Mouse (Mus musculus): ENCODE results near the gene Rad51b. TPM values are rescaled to one million over a fixed set of nuclear protein-coding genes. Genes with fewer than 3 reads are reported as not detected.

The Rad51b gene
- total RNA-seq (2021): under 1 TPM; 0.62 to 0.64 TPM
- long read RNA-seq, experiment 1: 0 reads
- long read RNA-seq, experiment 2: 0 reads

DNA sequence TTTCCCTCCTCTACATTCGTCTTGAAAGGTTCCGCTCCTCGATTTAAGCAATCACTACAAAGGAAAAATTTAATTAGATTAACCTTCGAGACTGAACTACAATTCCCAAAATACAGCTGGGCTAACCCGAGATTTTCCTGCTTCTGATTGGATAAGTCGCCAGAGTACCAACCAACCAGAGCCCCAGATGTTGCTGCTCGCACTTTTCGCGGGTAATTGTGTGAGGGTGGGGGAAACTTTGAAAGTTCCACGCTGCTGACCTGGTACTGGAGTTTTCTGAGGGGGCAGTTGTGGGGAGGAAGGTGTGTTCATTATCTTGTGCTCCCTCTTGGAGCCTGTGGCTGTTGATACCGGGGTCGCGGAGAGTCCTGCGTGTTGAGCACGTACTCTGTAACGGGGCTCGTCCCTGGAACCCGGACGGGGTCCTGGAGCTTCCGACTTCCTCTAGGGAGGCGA is at the start of gene Rad51b:
TSS of gene Rad51b (plus strand) at position 162 of the 456 bp plus-strand sequence.
- DNase-seq: peak; percentile 88 to 91

DNA sequence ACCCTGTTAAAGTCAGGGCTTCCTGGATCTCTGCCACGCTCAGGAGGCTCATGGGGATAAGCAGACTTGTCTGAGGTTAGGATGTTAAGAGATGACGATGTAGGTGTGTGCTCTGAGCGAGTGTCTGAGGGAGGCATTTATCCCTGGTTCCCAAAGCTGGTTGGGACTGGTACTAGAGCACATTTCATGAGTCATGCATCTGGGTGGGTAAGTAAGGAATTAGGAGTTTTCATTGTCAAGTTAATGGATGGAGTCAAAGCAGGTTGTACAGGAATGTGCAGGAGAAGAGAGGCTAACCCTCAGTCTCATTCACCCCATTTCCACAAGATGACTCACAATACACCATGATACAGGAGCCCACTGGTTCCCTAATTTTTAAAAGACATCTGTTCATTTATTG is 49.0 kb upstream of the Rad51b start:
- no peak for DNase-seq

DNA sequence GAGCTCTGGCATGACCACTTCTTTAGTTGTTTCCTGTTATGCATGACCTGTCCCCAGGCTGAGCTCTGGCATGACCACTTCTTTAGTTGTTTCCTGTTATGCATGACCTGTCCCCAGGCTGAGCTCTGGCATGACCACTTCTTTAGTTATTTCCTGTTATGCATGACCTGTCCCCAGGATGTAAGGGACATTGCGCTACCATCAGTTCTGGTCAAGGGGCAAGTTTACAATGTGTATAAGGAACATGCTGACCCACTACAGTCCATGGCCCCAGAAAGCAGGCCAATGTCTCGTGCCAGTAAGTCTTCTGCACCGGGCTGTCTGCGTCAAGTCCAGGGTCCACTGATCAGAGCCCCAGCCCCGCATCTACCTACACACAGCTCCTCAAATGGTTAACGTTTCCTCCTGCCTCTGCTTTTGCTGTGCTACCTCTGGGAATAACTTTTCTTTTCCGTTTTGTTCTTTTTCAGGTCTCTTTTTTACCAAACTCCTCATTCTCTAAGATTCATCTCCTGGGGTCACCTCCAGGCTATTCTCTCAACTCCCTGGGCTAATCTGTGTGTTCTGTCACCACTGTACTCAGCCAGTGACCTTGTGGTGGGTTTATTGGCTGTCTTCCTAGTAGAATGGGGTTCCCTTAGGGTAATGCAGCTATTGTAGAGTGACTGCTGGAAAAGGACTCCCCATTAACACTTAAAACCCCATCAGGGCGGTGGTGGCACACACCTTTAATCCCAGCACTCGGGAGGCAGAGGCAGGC is 43.6 kb upstream of the Rad51b start:
- DNase-seq: no peak

DNA sequence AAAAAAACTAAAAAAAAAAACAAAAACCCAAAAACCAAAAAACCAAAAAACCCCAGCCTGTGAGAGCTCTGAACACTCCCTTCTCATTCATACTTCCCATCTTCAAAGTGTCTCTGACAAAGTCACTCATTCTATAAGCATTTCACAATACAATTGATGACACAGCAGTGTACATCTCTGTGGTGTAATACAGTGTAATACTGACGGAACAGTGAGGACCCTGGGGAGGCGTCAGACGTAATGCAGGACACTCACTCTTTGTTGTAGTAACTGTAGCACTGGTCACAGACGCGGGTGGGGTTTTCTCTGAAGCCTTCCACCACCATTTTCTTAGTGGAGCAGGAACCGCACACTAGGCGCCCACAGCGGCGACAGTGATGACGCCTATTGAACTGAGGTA is 42.1 kb upstream of the Rad51b start:
- no peak for DNase-seq

DNA sequence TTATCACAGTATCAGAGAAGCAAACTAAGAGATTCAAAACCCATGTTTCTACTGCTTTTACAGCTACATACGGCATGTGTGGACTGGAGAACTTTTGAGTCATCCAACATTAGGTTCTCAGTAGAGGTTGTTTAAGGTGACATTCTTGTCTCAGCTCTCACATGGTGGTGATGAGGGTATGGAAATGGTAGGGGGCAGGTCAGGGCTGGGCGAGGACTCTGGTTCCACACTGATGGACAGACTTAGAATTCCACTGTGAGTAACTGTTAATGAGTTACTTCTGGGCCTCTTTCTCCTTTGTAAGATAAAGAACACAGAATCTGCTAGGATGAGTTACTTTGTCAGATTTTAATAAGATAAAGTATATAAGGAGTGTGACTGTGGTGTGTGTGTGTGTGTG is 36.9 kb upstream of the Rad51b start:
- DNase-seq: no peak

DNA sequence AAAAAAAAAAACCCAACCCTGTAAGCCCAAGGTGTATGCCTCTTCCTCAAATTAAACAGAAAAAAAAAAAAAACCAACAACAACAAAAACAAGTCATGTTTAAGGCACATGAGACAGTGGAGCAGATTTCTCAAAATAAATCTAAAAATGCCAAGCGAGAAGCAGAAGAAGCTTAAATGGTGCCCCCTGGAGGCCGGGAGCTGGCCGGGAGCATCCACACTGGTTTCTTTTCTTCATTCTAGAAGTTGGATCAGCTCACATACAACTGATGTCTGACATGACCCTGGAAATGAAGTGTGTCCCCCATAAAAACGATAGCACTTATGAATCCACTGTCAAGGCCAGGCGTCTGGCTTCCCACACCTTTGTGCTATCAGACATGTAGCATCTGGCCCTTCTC is 36.0 kb upstream of the Rad51b start:
- DNase-seq: peak in 1 of 2 experiments; percentile 41

DNA sequence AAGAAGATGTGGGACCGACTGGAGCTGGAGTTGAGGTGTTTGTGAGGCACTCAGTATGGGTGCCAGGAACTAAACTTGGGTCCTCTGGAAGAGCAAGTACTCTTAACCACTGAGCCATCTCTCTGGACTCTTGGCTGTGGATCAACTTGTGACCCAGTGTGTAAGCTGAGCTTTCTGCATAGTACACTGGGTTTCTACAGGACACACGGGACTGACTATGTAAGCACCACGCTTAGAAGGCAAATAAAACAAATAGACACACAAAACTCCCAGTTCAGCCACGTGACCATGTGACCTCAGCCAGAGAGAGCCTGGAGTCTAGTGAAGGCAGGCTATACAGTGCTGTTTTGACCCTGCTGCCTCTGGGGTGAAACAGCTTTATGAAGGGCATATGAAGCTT is 24.5 kb upstream of the Rad51b start:
- DNase-seq: no peak

DNA sequence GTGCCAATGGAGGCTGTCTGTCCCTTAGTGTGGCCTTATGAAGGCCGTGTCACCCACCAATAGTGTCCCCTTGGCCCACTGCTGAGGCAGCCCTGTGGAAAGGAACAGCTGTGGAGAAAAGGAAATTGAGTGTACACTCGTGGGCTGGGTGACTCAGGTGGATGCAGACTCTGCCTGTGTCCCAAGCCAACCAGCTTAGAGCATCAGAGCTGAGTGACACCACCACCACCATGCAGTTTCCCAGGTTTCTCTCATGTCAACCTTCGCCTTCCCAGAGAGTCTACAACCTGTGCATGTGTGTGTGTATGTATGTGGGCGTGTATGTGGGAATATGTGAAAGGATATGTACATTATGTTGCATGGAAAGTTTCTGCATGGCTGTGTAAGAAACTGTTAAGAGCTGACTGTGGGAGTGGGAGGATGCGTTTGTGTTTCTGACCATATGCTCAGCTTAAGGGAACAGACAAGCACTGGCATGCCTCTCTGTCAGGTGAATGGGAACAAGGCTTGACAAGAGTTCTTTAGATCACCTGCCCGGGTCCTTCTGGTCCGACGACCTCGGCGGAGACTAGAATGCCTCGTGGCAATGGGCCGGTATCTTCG is 17.5 kb upstream of the Rad51b start:
- no peak for DNase-seq

DNA sequence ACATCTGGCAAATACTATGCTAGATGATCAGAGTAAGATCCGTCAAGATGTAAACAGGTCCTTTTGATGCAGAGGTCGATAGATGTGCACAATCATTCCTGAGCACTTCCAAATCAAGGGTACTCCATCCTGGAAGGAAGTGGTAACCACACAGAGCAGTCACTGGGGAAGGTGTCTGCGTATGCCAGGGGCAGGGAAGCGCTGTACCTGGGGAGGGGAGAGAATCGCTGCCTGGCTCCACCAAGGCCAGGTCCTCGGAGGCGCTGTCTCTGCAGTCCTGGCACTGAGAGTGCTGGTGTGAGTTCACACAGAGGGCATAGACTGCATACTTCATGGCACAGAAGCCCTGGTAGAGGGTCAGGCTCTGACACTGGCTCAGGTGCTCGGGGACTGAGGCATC is 14.5 kb upstream of the Rad51b start:
- DNase-seq: no peak

DNA sequence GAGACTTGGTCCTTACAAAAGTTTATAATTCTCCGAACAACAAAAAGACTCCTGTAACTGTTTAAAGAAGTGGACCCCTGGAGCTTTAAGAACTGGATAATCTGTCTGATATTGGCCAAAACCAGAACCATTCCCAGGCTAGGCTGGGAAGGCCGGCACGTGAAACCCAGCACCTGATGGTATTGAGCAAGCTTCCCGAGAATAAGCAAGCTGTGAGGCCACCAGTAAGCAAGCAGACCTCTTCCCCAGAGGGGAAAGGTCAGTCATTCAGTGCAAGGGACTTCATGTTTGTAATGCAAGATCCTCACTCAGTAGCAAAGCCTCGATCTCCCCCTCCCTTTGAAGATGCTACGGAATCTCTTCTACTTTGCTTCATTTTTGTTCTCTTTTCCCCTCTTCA is 4.2 kb upstream of the Rad51b start:
- DNase-seq: no peak

DNA sequence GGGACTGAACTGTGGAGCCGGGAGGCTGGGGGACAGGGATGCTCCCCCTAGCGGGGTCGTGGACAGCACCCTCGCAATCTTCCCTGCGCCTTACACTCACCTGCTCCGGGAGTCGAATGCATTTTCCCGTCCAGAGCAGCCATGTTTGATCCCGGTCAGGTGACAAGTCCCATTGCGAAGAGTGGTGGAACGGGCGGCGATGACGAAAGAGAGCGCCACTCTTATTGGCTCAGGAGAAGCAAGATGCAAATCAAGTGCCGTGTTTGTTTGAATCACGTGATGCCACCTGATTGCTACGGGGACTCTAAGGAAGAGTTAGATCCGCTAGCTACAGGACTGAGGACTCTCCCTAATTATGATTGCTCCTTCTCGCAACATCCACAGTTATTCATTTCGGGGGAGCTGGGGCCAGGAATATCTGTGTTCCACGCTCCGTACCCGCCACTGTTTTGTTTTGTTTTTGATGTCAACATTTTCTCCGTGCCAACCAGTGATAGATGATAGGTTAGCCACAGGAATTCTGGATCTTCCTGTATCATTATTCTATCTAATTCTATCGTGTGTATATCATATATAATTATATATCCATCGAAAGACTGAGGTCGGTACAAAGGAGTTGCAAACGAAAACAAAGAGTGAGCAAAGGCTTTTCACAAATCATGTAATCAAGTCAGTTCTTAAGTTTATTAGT is 811 bp upstream of the Rad51b start, which contains the start of gene Zfyve26:
TSS of gene Zfyve26 (minus strand) at position 179 of the 691 bp plus-strand sequence.
- peak; percentile 93 to 97 for DNase-seq

DNA sequence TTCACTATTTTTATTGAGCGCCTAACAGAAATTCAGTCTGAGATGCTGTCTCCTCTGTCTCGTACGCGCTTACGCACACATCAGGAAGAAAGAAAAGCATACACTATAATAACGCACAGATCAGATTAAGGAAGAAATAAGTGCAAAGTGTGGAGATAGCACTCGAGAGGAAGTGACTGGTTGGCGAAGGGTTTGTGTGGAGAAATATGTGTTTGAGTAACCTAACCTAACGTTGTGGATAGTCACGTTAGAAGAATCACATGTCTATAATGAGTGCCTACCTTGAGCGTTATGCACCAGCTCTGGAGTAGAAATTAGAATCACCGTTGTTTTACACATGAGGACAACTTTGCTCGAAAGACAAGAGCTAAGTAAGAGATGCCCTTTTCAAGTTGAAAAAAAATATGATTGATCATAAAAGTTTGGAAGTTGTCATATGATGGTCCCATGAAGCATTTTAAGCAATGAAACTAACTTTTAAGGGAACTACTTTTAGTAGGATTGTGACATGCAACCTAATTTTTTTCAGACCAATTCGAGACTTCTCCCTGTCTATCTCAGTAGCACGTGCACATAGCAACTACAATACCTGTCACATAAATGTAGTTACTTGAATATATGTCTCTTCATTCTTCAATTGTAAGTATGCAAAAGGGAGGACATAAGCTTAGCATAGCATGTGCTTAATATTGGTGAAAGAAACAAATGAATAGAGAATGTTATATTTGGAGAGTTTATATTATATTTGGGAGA is 978 bp downstream of the Rad51b start:
- DNase-seq: no peak

DNA sequence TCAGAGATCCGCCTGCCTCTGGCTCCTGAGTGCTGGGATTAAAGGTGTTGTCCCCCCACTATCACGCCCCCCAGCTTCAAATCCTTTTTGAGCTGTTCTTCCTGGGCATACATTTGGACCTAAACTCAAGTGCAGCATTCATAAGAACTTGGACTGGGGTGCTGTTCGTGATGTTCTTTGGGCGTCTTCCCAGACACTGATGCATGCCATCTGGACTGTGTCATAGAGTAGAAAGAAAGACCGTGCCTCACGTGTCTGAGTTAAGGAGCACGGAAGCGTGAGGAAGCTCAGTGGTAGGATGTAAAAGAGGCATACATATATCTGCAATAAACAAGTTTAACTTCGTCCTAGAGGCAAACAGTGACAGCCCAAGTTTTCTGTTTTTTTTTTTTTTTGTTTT is 4.7 kb downstream of the Rad51b start:
- peak; percentile 79 to 81 for DNase-seq

DNA sequence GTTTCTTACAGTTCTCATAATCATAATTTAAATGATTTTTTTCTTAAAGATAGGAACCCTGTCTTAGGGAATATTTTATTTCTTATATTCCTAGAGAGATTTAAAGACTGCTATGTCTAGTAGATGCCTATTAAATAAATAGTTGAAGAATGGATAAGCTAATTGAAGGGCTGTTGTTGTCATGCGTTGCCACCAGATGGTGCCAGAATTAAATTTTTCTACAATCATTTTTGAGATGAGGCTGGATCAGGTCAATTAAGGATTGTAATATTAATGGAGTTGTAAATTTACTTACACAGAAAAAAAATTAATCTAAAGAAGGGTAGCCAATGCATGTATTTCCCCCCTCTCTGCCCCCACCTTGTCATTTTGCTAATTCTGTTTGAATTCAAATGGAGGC is 8.0 kb downstream of the Rad51b start:
- no peak for DNase-seq

DNA sequence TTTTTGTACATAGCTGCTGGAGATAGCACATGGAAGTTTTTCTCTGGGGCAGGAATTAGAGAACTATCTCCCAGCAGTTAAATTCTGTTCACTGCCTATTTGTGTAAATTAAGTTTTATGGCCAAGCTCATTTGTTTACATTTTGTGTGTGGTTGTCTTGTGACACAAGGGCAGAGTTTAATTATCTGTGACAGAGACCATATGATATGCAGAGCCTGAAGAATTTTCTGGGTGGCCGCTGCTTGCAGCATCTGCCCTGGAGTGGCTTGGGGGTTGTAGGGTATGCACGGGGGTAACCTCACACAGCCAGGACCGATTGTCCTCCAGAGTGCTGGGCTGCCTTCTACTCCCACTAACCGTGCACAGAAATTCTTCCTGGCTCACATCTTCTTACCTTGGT is 8.9 kb downstream of the Rad51b start:
- no peak for DNase-seq

DNA sequence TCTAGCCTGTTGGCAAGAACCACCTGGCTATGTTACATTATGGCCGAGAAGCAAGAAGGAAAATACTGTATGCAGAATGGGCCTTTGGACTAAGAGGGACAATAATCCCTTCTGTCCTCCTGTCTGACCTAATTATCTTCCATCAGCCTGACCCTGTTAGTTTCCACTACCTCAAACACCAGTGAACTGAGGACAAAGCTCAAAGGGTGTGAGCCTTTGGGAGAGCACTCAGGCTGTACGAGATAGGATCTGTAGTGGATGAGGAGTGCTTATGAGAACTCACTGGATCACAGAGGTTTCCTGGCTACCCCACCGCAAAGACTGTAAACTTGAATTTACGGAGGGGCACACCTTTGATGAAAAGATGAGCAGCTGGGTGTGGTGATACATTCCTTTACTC is 16.6 kb downstream of the Rad51b start:
- DNase-seq: no peak

DNA sequence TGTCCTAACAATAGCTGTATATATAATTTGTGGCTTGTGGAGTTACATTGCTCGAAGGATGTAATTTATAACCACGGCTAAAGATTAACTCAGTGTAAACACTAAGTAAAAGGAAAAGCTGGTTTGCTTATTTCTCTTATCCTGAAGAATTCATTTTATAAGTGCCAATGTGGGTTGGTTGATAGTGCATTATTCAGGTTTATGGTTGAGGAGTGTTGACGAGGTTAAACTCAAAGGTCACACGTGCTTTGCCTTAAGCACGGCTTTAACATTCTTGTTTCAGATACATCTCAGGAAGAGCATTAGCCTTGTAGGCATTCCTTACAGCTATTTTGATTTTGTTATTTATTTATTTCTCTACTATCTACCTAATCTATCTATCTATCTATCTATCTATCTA is 20.3 kb downstream of the Rad51b start:
- DNase-seq: no peak

DNA sequence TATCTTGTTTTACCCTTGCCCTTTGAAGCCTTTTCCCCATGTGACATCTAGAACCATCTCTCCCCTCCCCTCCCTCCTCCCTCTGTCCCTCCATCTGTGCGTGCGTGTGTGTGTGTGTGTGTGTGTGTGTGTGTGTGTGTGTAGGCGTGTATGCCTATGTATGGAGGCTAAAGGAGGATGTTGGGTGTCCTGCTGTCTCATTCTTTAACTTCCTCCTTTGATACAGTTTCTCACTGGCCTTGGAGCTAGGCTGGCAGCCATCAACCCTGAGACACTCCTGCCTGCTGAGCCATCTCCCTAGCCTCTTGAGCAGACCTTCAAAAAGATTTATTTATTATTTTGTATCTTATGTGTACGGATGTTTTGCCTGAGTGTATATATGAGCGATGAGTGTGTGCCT is 23.8 kb downstream of the Rad51b start:
- no peak for DNase-seq

DNA sequence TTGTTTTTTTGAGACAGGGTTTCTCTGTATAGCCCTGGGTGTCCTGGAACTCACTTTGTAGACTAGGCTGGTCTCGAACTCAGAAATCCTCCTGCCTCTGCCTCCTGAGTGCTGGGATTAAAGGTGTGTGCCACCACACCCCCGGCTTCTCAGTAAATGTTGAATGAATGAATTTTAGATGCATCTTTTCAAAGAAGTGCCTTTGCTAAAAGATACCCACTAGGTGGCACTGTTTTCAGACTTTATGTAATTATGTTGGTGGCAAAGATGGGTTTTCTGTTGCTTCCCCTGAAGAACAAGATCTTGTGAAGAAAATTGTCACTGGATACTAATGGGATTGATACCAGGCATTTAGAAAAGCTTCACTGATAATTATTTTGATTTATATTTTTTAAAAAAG is 25.5 kb downstream of the Rad51b start:
- peak in 1 of 2 experiments; percentile 57 for DNase-seq

DNA sequence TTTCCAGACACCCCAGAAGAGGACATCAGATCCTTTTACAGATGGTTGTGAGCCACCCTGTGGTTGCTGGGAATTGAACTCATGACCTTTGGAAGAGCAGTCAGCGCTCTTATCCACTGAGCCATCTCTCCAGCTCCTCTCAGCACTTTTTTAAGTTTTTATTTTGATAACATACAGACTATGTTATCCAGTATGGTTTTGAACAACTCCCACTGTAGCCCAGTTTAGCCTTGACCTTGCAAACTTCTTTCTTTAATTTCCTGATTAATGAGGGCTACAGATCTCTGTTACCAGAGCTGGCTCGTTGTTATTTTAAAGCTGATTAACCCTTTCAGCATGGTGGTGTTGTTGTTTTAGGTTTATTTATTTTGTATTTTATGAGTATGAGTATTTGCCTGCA is 29.2 kb downstream of the Rad51b start:
- DNase-seq: no peak

DNA sequence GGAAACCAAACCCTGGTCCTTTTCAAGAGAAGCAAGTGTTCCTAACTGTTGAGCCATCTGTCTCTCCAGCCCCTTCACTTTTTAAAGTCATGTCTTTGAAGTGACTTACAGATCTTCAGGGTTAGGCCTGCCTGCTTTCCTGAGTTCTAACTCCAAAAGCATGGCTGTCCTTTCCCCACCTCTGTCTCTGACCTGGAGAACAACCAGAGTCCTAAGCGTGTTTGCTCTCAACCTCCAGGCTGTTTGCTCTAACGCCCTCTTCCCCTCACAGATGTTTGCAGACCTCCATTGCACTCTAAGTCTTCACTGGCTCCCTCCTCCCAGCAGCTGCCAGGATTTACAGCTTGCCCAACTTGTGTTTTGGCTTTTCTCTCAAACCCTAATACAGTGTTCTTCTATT is 29.7 kb downstream of the Rad51b start:
- no peak for DNase-seq

DNA sequence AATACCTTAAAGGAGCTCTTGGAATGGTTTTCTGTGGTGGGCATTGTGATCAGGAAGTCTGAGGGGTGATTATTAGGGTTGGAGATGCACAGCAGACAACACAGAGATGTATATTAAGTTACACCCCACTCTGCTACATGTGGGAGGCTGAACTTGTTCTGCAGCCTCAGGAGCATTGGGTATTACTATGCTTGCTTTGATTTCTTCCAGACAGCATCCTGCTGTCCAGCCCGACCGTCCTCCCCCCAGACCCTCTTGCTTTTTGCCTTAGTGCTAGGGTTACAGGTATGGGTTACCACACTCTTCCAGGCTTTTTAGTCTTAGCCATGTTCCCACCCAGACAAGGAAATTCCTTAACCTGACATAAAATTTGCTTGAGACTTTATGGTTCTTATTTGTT is 30.8 kb downstream of the Rad51b start:
- no peak for DNase-seq

DNA sequence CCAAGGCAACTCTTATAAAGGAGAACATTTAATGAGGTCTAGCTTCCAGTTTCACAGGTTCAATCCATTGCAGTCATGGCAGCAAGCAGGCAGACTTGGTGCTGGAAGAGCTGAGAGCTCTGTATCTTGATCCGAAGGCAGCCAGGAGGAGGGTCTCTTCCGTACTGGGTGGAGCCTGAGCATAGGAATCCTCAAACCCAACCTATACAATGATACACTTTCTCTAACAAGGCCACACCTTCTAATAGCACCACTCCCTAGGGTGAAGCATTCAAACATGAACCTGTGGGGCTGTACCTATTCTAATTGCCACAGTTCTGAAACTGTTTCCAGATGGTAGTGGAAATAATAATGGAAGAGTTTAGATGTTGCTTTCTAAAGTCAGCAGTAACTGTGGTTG is 33.5 kb downstream of the Rad51b start:
- DNase-seq: no peak
